Mouse (Mus musculus) erythroblast, embryonic 14.5 days (primary cell): ENCODE data around the gene 4921517D22Rik.

ENCODE experiments used
- GATA1 ChIP-seq: IDR thresholded peaks from 2 replicates; pipeline ENCODE4 v1.6.1; 2012; ENCODE audit warnings: low read length, inconsistent platforms, mixed read lengths
- TAL1 ChIP-seq: IDR thresholded peaks from 3 replicates; pipeline ENCODE4 v1.6.1; 2012; ENCODE audit warnings: low read length, inconsistent platforms, mixed read lengths

DNA sequence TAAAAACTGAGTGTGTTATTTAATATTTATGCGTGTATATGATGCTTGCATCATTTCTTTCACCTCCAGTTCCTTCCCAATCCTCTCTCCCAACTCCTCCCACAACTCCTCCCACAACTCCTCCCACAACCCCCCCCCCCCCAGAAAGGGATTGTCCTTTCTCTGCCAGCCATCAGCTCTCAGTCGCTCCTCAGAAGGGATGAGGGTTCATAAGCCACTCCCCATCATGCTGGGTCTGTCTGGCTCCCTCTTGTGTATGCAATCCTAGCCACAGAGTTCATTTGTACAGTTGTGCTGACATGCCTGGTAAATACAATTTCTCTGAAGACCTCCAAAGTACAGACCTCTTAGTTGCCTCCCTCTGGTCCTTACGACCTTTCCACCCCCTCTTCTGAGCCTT lies 41.3 kb upstream of the 4921517D22Rik start:
- TF ChIP-seq TAL1: no peak
- no peak for TF ChIP-seq GATA1
